Mouse (Mus musculus): ENCODE measurements around the gene Bcl3. TPM values are rescaled to one million over a fixed set of nuclear protein-coding genes. Genes with fewer than 3 reads are reported as not detected.

Bcl3 gene
- polyA plus RNA-seq, 1 experiment from 2014 or later: 5.4 TPM

GRCm38 (mm10) chr7:19783630-19784029, 38.9 kb downstream of the Bcl3 start:
- Histone ChIP-seq H3K4me1 (replicated peaks; ENCODE audit: control insufficient read depth, insufficient read depth, low read length) (peaks cover 4% of the 10 kb centered on the region; the same call in 1 of the 2 replicates), H3K4me3 (ENCODE audit: low read length) (no peak overlapping the region), H3K9me3 (ENCODE audit: control insufficient read depth, low read length) (no peaks in the 10 kb centered on the region; the same call in 1 of the 2 replicates), H3K27me3 (ENCODE audit: control insufficient read depth, insufficient read depth, low read depth, low read length) (no peaks in the 10 kb centered on the region), H3K4me2 (ENCODE audit: low read depth, low read length) (no peak overlapping the region), H3K9ac (ENCODE audit: low read length) (no peak overlapping the region), H3K36me3 (ENCODE audit: control insufficient read depth, insufficient read depth, low read length) (no peaks in the 10 kb centered on the region), H3K27ac (ENCODE audit: low read length) (peak overlapping the region; percentile 47; the same call in 1 of the 2 replicates)
- WGBS: 54% methylated on average over 8 of the region's 8 CpGs
- 0 out of 2 replicates have a peak, but pooled peaks have one; percentile 4 for ATAC-seq (ENCODE audit: low read depth)

GRCm38 (mm10) chr7:19782645-19783044, 39.9 kb downstream of the Bcl3 start:
- no peaks in the 10 kb centered on the region; the same call in 1 of the 2 replicates for H3K9me3 ChIP-seq (ENCODE audit: control insufficient read depth, low read length)
- H3K27ac ChIP-seq (ENCODE audit: low read length): no peak overlapping the region
- 90% methylated on average over 4 of the region's 4 CpGs for WGBS
- no peak overlapping the region for H3K4me2 ChIP-seq (ENCODE audit: low read depth, low read length)
- peaks cover 4% of the 10 kb centered on the region; the same call in 1 of the 2 replicates for H3K4me1 ChIP-seq (replicated peaks; ENCODE audit: control insufficient read depth, insufficient read depth, low read length)
- H3K27me3 ChIP-seq (ENCODE audit: control insufficient read depth, insufficient read depth, low read depth, low read length): no peaks in the 10 kb centered on the region
- no peaks in the 10 kb centered on the region for H3K36me3 ChIP-seq (ENCODE audit: control insufficient read depth, insufficient read depth, low read length)
- no peak overlapping the region for H3K4me3 ChIP-seq (ENCODE audit: low read length)
- no peak for ATAC-seq (ENCODE audit: low read depth)
- no peak overlapping the region for H3K9ac ChIP-seq (ENCODE audit: low read length)

- peaks cover 4% of the 10 kb centered on the region; the same call in 1 of the 2 replicates for H3K4me1 ChIP-seq (replicated peaks; ENCODE audit: control insufficient read depth, insufficient read depth, low read length)
- no peaks in the 10 kb centered on the region; the same call in 1 of the 2 replicates for H3K9me3 ChIP-seq (ENCODE audit: control insufficient read depth, low read length)
- no peak overlapping the region for H3K4me3 ChIP-seq (ENCODE audit: low read length)
- no peak overlapping the region for H3K9ac ChIP-seq (ENCODE audit: low read length)
- H3K27me3 ChIP-seq (ENCODE audit: control insufficient read depth, insufficient read depth, low read depth, low read length): no peaks in the 10 kb centered on the region
- no peak overlapping the region for H3K27ac ChIP-seq (ENCODE audit: low read length)
- no peaks in the 10 kb centered on the region for H3K36me3 ChIP-seq (ENCODE audit: control insufficient read depth, insufficient read depth, low read length)
- H3K4me2 ChIP-seq (ENCODE audit: low read depth, low read length): no peak overlapping the region
- WGBS: 81% methylated on average over 7 of the region's 7 CpGs
- no peak for ATAC-seq (ENCODE audit: low read depth)
These were observed 40.8 kb downstream of the Bcl3 start for GRCm38 (mm10) chr7:19781741-19782140.

GRCm38 (mm10) chr7:19779903-19780302, 42.7 kb downstream of the Bcl3 start:
- 74% methylated on average over 4 of the region's 4 CpGs for WGBS
- no peak overlapping the region for H3K27ac ChIP-seq (ENCODE audit: low read length)
- H3K27me3 ChIP-seq (ENCODE audit: control insufficient read depth, insufficient read depth, low read depth, low read length): no peaks in the 10 kb centered on the region
- H3K4me3 ChIP-seq (ENCODE audit: low read length): no peak overlapping the region
- no peak for ATAC-seq (ENCODE audit: low read depth)
- peaks cover 4% of the 10 kb centered on the region; the same call in 1 of the 2 replicates for H3K4me1 ChIP-seq (replicated peaks; ENCODE audit: control insufficient read depth, insufficient read depth, low read length)
- H3K36me3 ChIP-seq (ENCODE audit: control insufficient read depth, insufficient read depth, low read length): no peaks in the 10 kb centered on the region
- no peak overlapping the region for H3K4me2 ChIP-seq (ENCODE audit: low read depth, low read length)
- no peak overlapping the region for H3K9ac ChIP-seq (ENCODE audit: low read length)
- H3K9me3 ChIP-seq (ENCODE audit: control insufficient read depth, low read length): no peaks in the 10 kb centered on the region; the same call in 1 of the 2 replicates

- Histone ChIP-seq H3K27me3 (ENCODE audit: control insufficient read depth, insufficient read depth, low read depth, low read length) (no peaks in the 10 kb centered on the region), H3K4me1 (replicated peaks; ENCODE audit: control insufficient read depth, insufficient read depth, low read length) (peaks cover 4% of the 10 kb centered on the region; the same call in 1 of the 2 replicates), H3K4me3 (ENCODE audit: low read length) (no peak overlapping the region), H3K36me3 (ENCODE audit: control insufficient read depth, insufficient read depth, low read length) (no peaks in the 10 kb centered on the region), H3K9ac (ENCODE audit: low read length) (no peak overlapping the region), H3K4me2 (ENCODE audit: low read depth, low read length) (no peak overlapping the region), H3K27ac (ENCODE audit: low read length) (peak overlapping the region; percentile 58), H3K9me3 (ENCODE audit: control insufficient read depth, low read length) (no peaks in the 10 kb centered on the region; the same call in 1 of the 2 replicates)
- peak; percentile 72; the same call in 1 of the 2 replicates for ATAC-seq (ENCODE audit: low read depth)
- 61% methylated on average over 8 of the region's 8 CpGs for WGBS
These were observed 43.9 kb downstream of the Bcl3 start for GRCm38 (mm10) chr7:19778645-19779044.

GRCm38 (mm10) chr7:19777049-19777723, 45.4 kb downstream of the Bcl3 start:
- H3K4me2 ChIP-seq (ENCODE audit: low read depth, low read length): no peak overlapping the region
- H3K27me3 ChIP-seq (ENCODE audit: control insufficient read depth, insufficient read depth, low read depth, low read length): no peaks in the 10 kb centered on the region
- no peak overlapping the region for H3K4me3 ChIP-seq (ENCODE audit: low read length)
- 0 out of 2 replicates have a peak, but pooled peaks have one; percentile 12 for ATAC-seq (ENCODE audit: low read depth)
- no peaks in the 10 kb centered on the region for H3K36me3 ChIP-seq (ENCODE audit: control insufficient read depth, insufficient read depth, low read length)
- WGBS: 70% methylated on average over 11 of the region's 11 CpGs
- peaks cover 4% of the 10 kb centered on the region for H3K4me1 ChIP-seq (replicated peaks; ENCODE audit: control insufficient read depth, insufficient read depth, low read length)
- no peaks in the 10 kb centered on the region; the same call in 1 of the 2 replicates for H3K9me3 ChIP-seq (ENCODE audit: control insufficient read depth, low read length)
- no peak overlapping the region for H3K27ac ChIP-seq (ENCODE audit: low read length)
- no peak overlapping the region for H3K9ac ChIP-seq (ENCODE audit: low read length)

GRCm38 (mm10) chr7:19771682-19772081, 50.9 kb downstream of the Bcl3 start:
- Histone ChIP-seq H3K27ac (ENCODE audit: low read length) (peak overlapping the region; percentile 89), H3K4me2 (ENCODE audit: low read depth, low read length) (peak overlapping the region; percentile 82), H3K4me1 (replicated peaks; ENCODE audit: control insufficient read depth, insufficient read depth, low read length) (peaks cover 34% of the 10 kb centered on the region), H3K27me3 (ENCODE audit: control insufficient read depth, insufficient read depth, low read depth, low read length) (no peaks in the 10 kb centered on the region; the same call in 1 of the 2 replicates), H3K4me3 (ENCODE audit: low read length) (no peak overlapping the region), H3K9ac (ENCODE audit: low read length) (peak overlapping the region; percentile 92), H3K9me3 (ENCODE audit: control insufficient read depth, low read length) (no peaks in the 10 kb centered on the region), H3K36me3 (ENCODE audit: control insufficient read depth, insufficient read depth, low read length) (no peaks in the 10 kb centered on the region; the same call in 1 of the 2 replicates)
- no peak for ATAC-seq (ENCODE audit: low read depth)
- WGBS: 34% methylated on average over 4 of the region's 4 CpGs

GRCm38 (mm10) chr7:19770984-19771391, 51.6 kb downstream of the Bcl3 start, which contains the start of gene Bcam:
TSS of gene Bcam (minus strand) at chr7:19771016.
- 2% methylated on average over 9 of the region's 9 CpGs for WGBS

GRCm38 (mm10) chr7:19770375-19770754, 52.2 kb downstream of the Bcl3 start:
- Histone ChIP-seq H3K4me2 (ENCODE audit: low read depth, low read length) (peak overlapping the region; percentile 82), H3K4me3 (ENCODE audit: low read length) (peak overlapping the region; percentile 71), H3K4me1 (replicated peaks; ENCODE audit: control insufficient read depth, insufficient read depth, low read length) (peaks cover 34% of the 10 kb centered on the region), H3K27me3 (ENCODE audit: control insufficient read depth, insufficient read depth, low read depth, low read length) (no peaks in the 10 kb centered on the region; the same call in 1 of the 2 replicates), H3K36me3 (ENCODE audit: control insufficient read depth, insufficient read depth, low read length) (peaks cover 6% of the 10 kb centered on the region), H3K9me3 (ENCODE audit: control insufficient read depth, low read length) (no peaks in the 10 kb centered on the region), H3K9ac (ENCODE audit: low read length) (peak overlapping the region; percentile 92), H3K27ac (ENCODE audit: low read length) (peak overlapping the region; percentile 89)
- ATAC-seq (ENCODE audit: low read depth): peak; percentile 88
- under 1% methylated on average over 26 of the region's 28 CpGs for WGBS

More at GRCm38 (mm10) chr7:19770984-19771391, 51.6 kb downstream of the Bcl3 start, which contains the start of gene Bcam:
- H3K27me3 ChIP-seq (ENCODE audit: control insufficient read depth, insufficient read depth, low read depth, low read length): no peaks in the 10 kb centered on the region; the same call in 1 of the 2 replicates
- H3K4me2 ChIP-seq (ENCODE audit: low read depth, low read length): peak within 1 kb of the TSS; percentile 82
- peak within 1 kb of the TSS; percentile 92 for H3K9ac ChIP-seq (ENCODE audit: low read length)
- peak within 1 kb of the TSS; percentile 71 for H3K4me3 ChIP-seq (ENCODE audit: low read length)
- H3K36me3 ChIP-seq (ENCODE audit: control insufficient read depth, insufficient read depth, low read length): peaks cover 3% of the 10 kb centered on the region
- H3K27ac ChIP-seq (ENCODE audit: low read length): peak within 1 kb of the TSS; percentile 89
- H3K4me1 ChIP-seq (replicated peaks; ENCODE audit: control insufficient read depth, insufficient read depth, low read length): peaks cover 34% of the 10 kb centered on the region
- ATAC-seq (ENCODE audit: low read depth): peak; percentile 61
- H3K9me3 ChIP-seq (ENCODE audit: control insufficient read depth, low read length): no peaks in the 10 kb centered on the region

Measured in lung, embryonic 16.5 days (tissue).